Mouse (Mus musculus) c-Kit-positive CD71-positive TER-119-positive erythroid progenitor cells, embryonic 14.5 days (primary cell): ENCODE data around the gene V1ra8.
"Not testable (repeated sequence)": the region's sequence is repeated elsewhere in the genome, so short reads cannot be mapped to it uniquely, and the experiment has no call there.

Experiments
- DNase-seq: peaks from one replicate; pipeline ENCODE4 v3.0.0-alpha.2; 2013; ENCODE audit warnings: low spot score

Gene V1ra8

GRCm38 (mm10) chr6:90202493-90202892 lies at the start of gene V1ra8:
Gene V1ra8, plus strand, starts transcription at chr6:90202793.
- not testable (repeated sequence) for DNase-seq

GRCm38 (mm10) chr6:90160139-90160538 lies 42.5 kb upstream of the V1ra8 start:
- no peak for DNase-seq

GRCm38 (mm10) chr6:90174508-90174907 lies 28.1 kb upstream of the V1ra8 start, which contains the start of gene Vmn1r52:
Gene Vmn1r52, plus strand, starts transcription at chr6:90174808.
- DNase-seq: no peak

- DNase-seq: no peak
Observed at GRCm38 (mm10) chr6:90224338-90224737, 21.7 kb downstream of the V1ra8 start, which contains the start of gene Vmn1r53. Gene Vmn1r53, minus strand, starts transcription at chr6:90224438.

GRCm38 (mm10) chr6:90232114-90232513 lies 29.5 kb downstream of the V1ra8 start:
- DNase-seq: not testable (repeated sequence)

- no peak for DNase-seq
Observed at GRCm38 (mm10) chr6:90232681-90233080, 30.1 kb downstream of the V1ra8 start.

GRCm38 (mm10) chr6:90244019-90244418 lies 41.4 kb downstream of the V1ra8 start:
- DNase-seq: no peak

- no peak for DNase-seq
Observed at GRCm38 (mm10) chr6:90246000-90246399, 43.4 kb downstream of the V1ra8 start, which contains the start of gene Vmn1r54. Gene Vmn1r54, plus strand, starts transcription at chr6:90246300.
